Mouse (Mus musculus) hindbrain, embryonic 13.5 days (tissue): ENCODE data around the gene AW822073. TPM values are rescaled to one million over a fixed set of nuclear protein-coding genes. Genes with fewer than 3 reads are reported as not detected.

ENCODE experiments used
- ATAC-seq: fragments of 200-750 bp; cut with Nextera tagmentation; 2 replicates; pipeline ENCODE4 v1.8.0; 2017; ENCODE audit warnings: moderate TSS enrichment; ENCODE audit not compliant: low FRiP score
- H3K27ac ChIP-seq: fragments of 300-500 bp; sonication (generic); 2 replicates; pipeline ENCODE4 v1.5.1; 2015; ENCODE audit warnings: inconsistent platforms, mild to moderate bottlenecking, moderate library complexity
- H3K27me3 ChIP-seq: fragments of 300-500 bp; sonication (generic); 2 replicates; pipeline ENCODE4 v1.6.1; 2015; ENCODE audit warnings: mild to moderate bottlenecking, inconsistent platforms
- H3K36me3 ChIP-seq: fragments of 300-500 bp; sonication (generic); 2 replicates; pipeline ENCODE4 v1.6.1; 2015; ENCODE audit warnings: mild to moderate bottlenecking, inconsistent platforms
- H3K4me1 ChIP-seq: fragments of 300-500 bp; sonication (generic); replicated peaks from 2 replicates; pipeline ENCODE4 v1.6.1; 2015; ENCODE audit warnings: inconsistent platforms
- H3K4me2 ChIP-seq: fragments of 300-500 bp; sonication (generic); 2 replicates; pipeline ENCODE4 v1.6.1; 2015; ENCODE audit warnings: inconsistent platforms, mild to moderate bottlenecking, moderate library complexity
- H3K4me3 ChIP-seq: fragments of 300-500 bp; sonication (generic); 2 replicates; pipeline ENCODE4 v1.5.1; 2015; ENCODE audit warnings: mild to moderate bottlenecking, inconsistent platforms
- H3K9ac ChIP-seq: fragments of 300-500 bp; sonication (generic); 2 replicates; pipeline ENCODE4 v1.6.1; 2015; ENCODE audit warnings: mild to moderate bottlenecking, inconsistent platforms
- H3K9me3 ChIP-seq: fragments of 300-500 bp; sonication (generic); 2 replicates; pipeline ENCODE4 v1.6.1; 2016; ENCODE audit warnings: inconsistent platforms
- WGBS: fragments of 180-500 bp; shearing (Covaris S2); methylation state at CpG from one replicate; pipeline ENCODE4 v1.1.7; 2015; 5-methylcytosine and 5-hydroxymethylcytosine counted together
- polyA plus RNA-seq: library from polyadenylated mRNA; unstranded; fragments of >200 nt; fragmentation: Nextera tagmentation; extraction: Ambion mirVana; gene quantifications from 2 replicates; pipeline ENCODE4 v1.2.1, GENCODE M21; 2015

The AW822073 gene
- polyA plus RNA-seq, 1 experiment from 2014 or later = not detected

DNA sequence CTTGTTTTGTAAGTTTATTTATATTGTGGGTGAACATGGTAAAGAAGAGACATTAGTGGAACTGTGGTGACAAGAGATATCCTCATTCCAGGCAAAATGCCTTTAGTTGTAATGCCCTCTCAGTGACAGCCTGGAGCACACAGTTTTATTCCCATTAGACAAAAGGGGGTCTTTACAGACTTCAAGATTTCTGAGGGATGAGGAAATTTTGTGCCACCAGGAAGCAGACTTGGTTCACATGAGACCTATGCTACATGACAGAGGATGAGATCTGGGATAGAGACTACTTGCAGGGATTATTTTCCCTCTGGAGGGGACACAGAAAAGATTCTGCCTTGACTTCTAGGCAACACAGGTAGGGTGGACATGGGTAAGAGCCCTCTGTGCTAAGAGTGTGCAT lies 10.2 kb downstream of the AW822073 start:
- no peak overlapping the region for H3K27ac ChIP-seq
- no peak overlapping the region for H3K4me2 ChIP-seq
- no peak for ATAC-seq
- H3K36me3 ChIP-seq = no peaks in the 10 kb centered on the region
- H3K9ac ChIP-seq = no peak overlapping the region
- no peaks in the 10 kb centered on the region for H3K4me1 ChIP-seq
- H3K4me3 ChIP-seq = no peak overlapping the region
- H3K27me3 ChIP-seq = no peaks in the 10 kb centered on the region
- no peaks in the 10 kb centered on the region; the same call in 1 of the 2 replicates for H3K9me3 ChIP-seq

DNA sequence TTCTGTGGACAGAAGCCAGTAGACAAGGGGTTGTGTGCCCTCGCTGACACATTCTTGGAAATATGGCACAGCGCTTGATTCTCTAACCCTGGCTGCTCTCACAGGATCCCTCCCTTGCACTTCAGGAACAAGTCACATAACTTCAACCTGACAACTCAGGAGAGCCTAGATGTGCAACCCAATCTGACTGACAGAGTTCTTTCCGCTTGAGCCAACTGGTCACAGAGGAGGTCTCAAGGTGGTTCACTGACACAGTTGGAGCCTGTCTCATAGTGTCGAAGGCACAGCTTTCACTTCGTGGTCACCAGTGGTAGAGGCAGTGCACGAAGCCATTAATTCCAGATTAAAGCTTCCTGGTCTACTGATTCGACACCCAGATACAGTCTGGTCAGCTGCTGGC lies 12.5 kb downstream of the AW822073 start:
- WGBS = 80% methylated on average over 7 of the region's 7 CpGs
- Histone ChIP-seq H3K4me1 (no peaks in the 10 kb centered on the region), H3K9me3 (no peaks in the 10 kb centered on the region; the same call in 1 of the 2 replicates), H3K9ac (no peak overlapping the region), H3K4me2 (no peak overlapping the region), H3K27ac (no peak overlapping the region), H3K4me3 (no peak overlapping the region), H3K36me3 (no peaks in the 10 kb centered on the region), H3K27me3 (no peaks in the 10 kb centered on the region)
- no peak for ATAC-seq

DNA sequence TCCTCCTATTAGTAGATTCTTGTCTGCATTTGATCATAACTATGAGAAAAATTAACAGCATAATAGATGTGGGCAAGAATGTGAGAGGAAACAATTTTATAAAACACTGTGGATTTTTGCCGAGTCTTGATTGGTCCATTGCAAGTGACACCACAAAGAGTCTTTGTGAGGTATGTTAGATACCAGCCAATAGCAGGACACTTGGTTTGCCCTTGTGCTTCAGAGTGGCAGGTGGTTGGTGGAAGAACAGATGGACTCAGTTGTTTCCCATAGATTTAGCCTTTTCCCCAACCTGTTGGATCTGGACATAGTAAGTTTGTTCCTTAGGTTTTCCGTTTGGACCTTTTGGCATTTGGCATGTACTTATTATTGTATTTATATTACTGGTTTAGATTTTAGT lies 13.5 kb downstream of the AW822073 start:
- no peak overlapping the region for H3K4me3 ChIP-seq
- 92% methylated on average over 2 of the region's 2 CpGs for WGBS
- H3K9ac ChIP-seq = no peak overlapping the region
- H3K4me2 ChIP-seq = no peak overlapping the region
- H3K9me3 ChIP-seq = no peaks in the 10 kb centered on the region; the same call in 1 of the 2 replicates
- no peak for ATAC-seq
- no peaks in the 10 kb centered on the region for H3K36me3 ChIP-seq
- H3K4me1 ChIP-seq = no peaks in the 10 kb centered on the region
- no peaks in the 10 kb centered on the region for H3K27me3 ChIP-seq
- H3K27ac ChIP-seq = no peak overlapping the region

DNA sequence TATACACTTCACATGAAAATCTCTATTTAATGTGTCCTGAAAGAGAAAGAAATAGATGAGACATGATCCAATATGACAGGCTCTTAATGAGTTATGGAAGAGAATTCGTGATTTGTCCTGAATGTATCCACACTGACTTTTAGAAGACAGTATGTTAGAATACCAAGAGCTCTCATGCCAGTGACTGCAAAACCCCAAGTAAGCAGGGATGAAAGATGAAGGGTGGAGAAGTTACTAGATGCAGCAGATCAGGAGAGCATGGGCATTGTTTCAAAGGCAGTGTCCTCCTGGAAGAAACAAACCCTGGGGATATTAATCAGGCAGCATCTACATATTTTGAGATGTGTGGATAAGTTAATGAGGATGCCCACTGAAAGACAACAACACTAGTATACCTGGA lies 14.2 kb downstream of the AW822073 start:
- no peak overlapping the region for H3K4me2 ChIP-seq
- no peaks in the 10 kb centered on the region for H3K27me3 ChIP-seq
- no peak overlapping the region for H3K4me3 ChIP-seq
- no peaks in the 10 kb centered on the region for H3K4me1 ChIP-seq
- no peak overlapping the region for H3K9ac ChIP-seq
- H3K36me3 ChIP-seq = no peaks in the 10 kb centered on the region
- no peak for ATAC-seq
- H3K9me3 ChIP-seq = peaks cover 2% of the 10 kb centered on the region; the same call in 1 of the 2 replicates
- H3K27ac ChIP-seq = no peak overlapping the region
- WGBS = 68% methylated on average over 1 of the region's 1 CpGs

DNA sequence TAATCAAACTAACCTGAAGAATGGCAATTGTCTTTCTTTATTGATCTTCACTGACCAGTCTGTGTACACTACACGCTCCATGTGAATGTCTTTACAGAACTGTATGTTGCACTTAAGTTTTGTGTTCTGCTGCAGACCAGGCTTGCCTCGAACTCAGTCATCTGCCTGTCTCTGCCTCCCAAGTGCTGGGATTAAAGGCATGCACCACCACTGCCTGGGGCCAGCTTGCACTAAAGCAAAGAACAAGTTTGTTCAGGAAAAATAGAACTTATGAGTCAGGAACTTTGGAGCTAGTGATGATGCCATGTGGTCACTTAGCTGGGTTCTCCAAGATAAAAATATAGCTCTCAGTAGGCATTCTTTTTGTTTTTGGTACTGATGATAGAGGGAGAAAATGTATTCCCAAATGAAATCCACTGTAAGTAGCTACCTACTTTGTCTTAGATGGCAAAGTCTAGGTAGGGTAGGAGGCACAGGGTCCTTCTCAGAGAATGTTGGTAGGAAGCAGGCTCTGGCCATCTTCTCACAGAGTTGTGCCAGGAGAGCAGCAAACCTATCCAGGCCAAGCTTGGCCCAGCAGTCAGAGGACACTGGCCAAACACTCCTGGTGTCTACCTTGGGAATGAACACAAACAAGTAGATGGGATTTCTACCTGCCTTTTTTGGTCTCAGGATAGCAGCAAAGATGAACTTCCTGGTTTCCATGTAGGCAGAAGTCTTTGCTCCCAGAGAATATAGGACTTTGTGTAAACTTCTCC lies 14.8 kb downstream of the AW822073 start:
- no peak overlapping the region for H3K27ac ChIP-seq
- H3K4me1 ChIP-seq = no peaks in the 10 kb centered on the region
- H3K9me3 ChIP-seq = peaks cover 2% of the 10 kb centered on the region; the same call in 1 of the 2 replicates
- no peak overlapping the region for H3K4me3 ChIP-seq
- no peak for ATAC-seq
- WGBS = 78% methylated on average over 2 of the region's 2 CpGs
- H3K4me2 ChIP-seq = no peak overlapping the region
- H3K36me3 ChIP-seq = no peaks in the 10 kb centered on the region
- no peaks in the 10 kb centered on the region for H3K27me3 ChIP-seq
- no peak overlapping the region for H3K9ac ChIP-seq

DNA sequence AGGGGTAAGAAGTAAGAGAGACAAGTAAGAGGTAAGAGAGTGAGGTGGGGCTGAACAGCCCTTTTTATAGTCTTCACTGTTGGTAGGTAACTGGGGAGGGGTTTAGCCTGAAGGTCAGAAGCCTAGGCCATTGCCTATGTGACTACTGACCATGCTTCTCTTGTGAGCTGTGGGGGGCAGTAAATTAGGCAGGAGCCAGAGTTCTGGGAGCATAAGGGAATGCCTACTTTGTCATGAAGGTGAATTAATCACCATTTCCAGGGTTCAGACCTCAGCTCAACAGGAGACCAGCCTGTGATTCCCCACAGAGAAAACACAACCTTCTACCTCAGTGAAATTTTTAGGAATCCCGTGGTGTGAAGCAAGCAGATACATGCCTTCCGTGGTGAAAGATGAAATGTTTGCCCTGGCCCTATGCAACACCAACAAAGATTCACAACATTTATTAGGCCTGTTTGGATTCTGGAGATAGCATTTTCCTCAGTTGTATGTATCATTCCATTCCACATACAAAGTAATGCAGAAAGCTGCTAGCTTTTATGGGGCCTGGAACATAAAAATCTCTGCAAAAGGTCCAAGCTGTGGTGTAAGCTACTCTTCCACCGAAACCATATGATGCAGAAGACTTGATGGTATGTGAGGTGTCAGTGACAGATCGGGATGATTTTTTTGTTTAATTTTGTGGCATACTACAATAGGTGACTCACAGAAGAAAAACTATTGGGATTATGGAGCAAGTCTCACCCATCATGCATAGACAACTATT lies 17.9 kb downstream of the AW822073 start:
- no peak overlapping the region for H3K4me2 ChIP-seq
- no peak overlapping the region for H3K4me3 ChIP-seq
- H3K4me1 ChIP-seq = no peaks in the 10 kb centered on the region
- H3K36me3 ChIP-seq = no peaks in the 10 kb centered on the region
- peaks cover 2% of the 10 kb centered on the region; the same call in 1 of the 2 replicates for H3K9me3 ChIP-seq
- no peak overlapping the region for H3K27ac ChIP-seq
- ATAC-seq = no peak
- H3K9ac ChIP-seq = no peak overlapping the region
- no peaks in the 10 kb centered on the region for H3K27me3 ChIP-seq
- WGBS = 89% methylated on average over 4 of the region's 4 CpGs

DNA sequence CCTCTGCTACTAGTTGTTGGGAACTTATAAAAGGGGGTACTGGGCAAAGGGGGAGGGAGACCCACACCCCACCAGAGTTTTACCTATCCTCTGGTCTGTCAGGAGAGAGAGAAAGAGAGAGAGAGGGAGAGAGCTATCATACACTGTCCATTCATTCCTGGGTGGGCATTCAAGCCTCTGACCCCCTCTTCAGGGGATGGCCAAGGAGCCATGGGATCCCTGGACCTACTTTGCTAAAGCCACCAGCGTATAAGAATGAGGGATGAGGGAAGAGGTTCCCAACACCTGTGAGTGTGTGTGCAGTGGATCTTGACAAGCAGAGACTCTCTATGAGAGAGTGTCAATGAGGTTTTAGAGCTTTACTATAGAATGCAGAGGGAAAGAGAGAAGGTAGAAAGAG lies 18.7 kb downstream of the AW822073 start:
- peaks cover 2% of the 10 kb centered on the region; the same call in 1 of the 2 replicates for H3K9me3 ChIP-seq
- no peak overlapping the region for H3K27ac ChIP-seq
- H3K4me2 ChIP-seq = no peak overlapping the region
- H3K36me3 ChIP-seq = no peaks in the 10 kb centered on the region
- ATAC-seq = no peak
- H3K9ac ChIP-seq = no peak overlapping the region
- 38% methylated on average over 1 of the region's 1 CpGs for WGBS
- no peak overlapping the region for H3K4me3 ChIP-seq
- H3K27me3 ChIP-seq = no peaks in the 10 kb centered on the region
- H3K4me1 ChIP-seq = no peaks in the 10 kb centered on the region

Other genes with a start within 250 kb of the AW822073 start
- gene Duxf3, start 7.7 kb upstream of the AW822073 start, polyA plus RNA-seq = not detected in 2 replicates
- gene Gm4981, start 11.8 kb upstream of the AW822073 start, polyA plus RNA-seq = not detected in 2 replicates
- gene Gcc2, start 30.6 kb upstream of the AW822073 start, polyA plus RNA-seq = 88.4 and 99.6 TPM in 2 replicates
- 66.0 and 69.2 TPM in 2 replicates for gene Lims1, start 98.5 kb upstream of the AW822073 start, polyA plus RNA-seq
- 20.5 and 20.6 TPM in 2 replicates for gene Ranbp2, start 222.0 kb upstream of the AW822073 start, polyA plus RNA-seq